Mouse (Mus musculus): ENCODE results near the gene Mtmr14. TPM values are rescaled to one million over a fixed set of nuclear protein-coding genes. Genes with fewer than 3 reads are reported as not detected.
A peak's percentile ranks its signal among the peaks of the same experiment; 100 is the strongest.

Gene Mtmr14
- polyA plus RNA-seq, 1 experiment from 2014 or later, result 49.2 TPM

DNA sequence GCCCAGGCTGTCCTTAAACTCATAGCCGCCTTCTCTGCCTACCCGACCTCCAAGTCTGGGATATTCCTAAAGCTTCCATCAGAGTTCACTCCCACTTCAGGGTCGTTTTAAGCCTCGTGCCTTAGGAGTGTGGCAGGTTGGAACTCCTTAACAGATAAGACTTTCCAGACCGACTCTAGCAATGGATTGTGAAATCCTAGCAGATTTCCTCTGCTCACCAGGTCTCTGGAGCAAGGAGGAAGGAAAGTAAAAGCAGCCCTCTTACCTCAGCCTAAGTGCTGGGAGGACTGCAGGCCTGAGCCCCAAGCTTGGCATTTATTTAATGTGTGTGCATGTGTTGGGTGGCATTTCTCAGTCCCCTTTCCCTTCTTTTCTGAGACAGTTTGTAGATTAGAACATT, 13.1 kb downstream of the Mtmr14 start:
- no peaks in the 10 kb centered on the region for H3K4me1 ChIP-seq
- H3K9me3 ChIP-seq (replicated peaks), result no peaks in the 10 kb centered on the region
- no peak overlapping the region for H3K27ac ChIP-seq (replicated peaks)
- H3K27me3 ChIP-seq (ENCODE audit: low read depth, poor library complexity, severe bottlenecking), result no peaks in the 10 kb centered on the region
- H3K36me3 ChIP-seq, result peaks cover 75% of the 10 kb centered on the region
- DNase-seq (ENCODE audit: low spot score), result no peak
- 90% methylated on average over 5 of the region's 5 CpGs for WGBS
- H3K4me3 ChIP-seq, result no peak overlapping the region

DNA sequence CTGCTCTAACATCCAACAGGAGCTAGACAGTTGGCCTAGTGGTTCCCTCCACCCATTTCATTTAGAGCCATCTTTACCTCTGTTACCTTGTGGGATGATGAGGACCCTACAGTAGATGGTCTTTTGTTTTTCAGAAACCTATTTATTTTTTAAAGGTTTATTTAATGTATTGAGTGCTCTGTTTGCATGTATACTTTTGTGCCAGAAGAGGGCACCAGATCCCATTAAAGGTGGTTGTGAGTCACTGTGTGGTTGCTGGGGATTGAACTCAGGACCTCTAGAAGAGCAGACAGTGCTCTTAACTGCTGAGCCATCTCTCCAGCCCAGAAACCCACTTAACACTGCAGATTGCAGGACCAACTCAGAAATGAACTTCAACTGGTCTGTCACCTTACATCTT, 14.3 kb downstream of the Mtmr14 start:
- no peak for DNase-seq (ENCODE audit: low spot score)
- no peaks in the 10 kb centered on the region for H3K27me3 ChIP-seq (ENCODE audit: low read depth, poor library complexity, severe bottlenecking)
- H3K27ac ChIP-seq (replicated peaks), result no peak overlapping the region
- no peak overlapping the region for H3K4me3 ChIP-seq
- H3K36me3 ChIP-seq, result peaks cover 82% of the 10 kb centered on the region
- no peaks in the 10 kb centered on the region for H3K4me1 ChIP-seq
- no peaks in the 10 kb centered on the region for H3K9me3 ChIP-seq (replicated peaks)

DNA sequence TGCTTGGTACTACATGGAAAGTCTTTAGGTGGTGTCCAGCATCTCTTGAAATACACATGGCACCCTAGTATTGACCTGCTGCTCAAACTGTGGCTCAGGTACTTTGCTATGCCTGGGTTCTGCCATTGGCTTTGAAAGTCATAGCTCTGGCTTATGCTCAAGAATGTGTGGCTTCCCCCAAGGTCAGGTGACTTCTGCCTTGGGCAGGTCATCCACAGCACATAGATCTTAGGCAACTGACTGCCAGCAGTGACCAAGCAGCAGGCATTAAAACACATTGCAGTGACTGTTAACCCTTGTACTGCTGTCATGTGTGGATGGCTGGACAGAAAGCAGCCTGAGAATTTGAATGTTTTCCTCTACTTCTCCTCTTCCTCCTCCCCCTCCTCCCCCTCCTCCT, 17.3 kb downstream of the Mtmr14 start:
- Histone ChIP-seq H3K27ac (replicated peaks) (no peak overlapping the region), H3K36me3 (peaks cover 96% of the 10 kb centered on the region)
- no peak for DNase-seq (ENCODE audit: low spot score)

DNA sequence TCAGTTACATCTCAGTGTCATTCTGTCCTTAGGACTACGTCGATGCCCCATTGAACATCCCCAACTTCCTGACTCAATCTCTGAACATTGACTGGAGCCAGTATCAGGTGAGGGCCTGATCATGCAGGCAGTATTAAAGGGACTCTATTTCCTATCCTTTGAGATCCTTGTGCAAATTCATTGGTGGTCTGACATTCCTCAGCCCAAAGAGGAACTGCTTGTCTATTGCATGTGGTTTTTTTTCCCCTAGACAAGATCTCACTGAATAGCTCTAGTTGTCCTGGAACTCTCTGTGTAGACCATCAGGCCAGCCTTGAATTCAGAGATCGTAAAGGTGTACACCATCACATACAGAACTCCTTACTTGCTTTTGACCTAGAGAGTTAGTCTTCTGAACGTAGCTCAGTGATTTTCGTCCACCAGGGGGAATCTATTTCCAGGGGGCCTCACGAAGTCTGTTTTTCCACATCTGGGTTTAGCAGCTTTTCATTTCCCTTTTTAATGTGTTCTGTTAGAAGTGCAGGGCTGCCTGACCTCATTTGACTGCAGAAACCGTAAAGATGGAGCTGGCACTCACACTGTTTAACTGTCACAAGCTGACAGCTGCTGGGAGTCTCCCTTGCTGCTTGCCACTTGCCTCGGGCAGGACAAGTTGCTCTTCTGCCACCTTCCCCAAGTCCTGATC, 23.7 kb downstream of the Mtmr14 start:
- DNase-seq (ENCODE audit: low spot score), result no peak
- H3K9me3 ChIP-seq (replicated peaks), result no peaks in the 10 kb centered on the region
- no peaks in the 10 kb centered on the region for H3K27me3 ChIP-seq (ENCODE audit: low read depth, poor library complexity, severe bottlenecking)
- no peak overlapping the region for H3K4me3 ChIP-seq
- no peaks in the 10 kb centered on the region for H3K4me1 ChIP-seq
- 90% methylated on average over 8 of the region's 8 CpGs for WGBS
- H3K27ac ChIP-seq (replicated peaks), result no peak overlapping the region
- peaks cover 97% of the 10 kb centered on the region for H3K36me3 ChIP-seq

More for the DNA sequence above, 17.3 kb downstream of the Mtmr14 start:
- no peaks in the 10 kb centered on the region for H3K27me3 ChIP-seq (ENCODE audit: low read depth, poor library complexity, severe bottlenecking)
- no peaks in the 10 kb centered on the region for H3K4me1 ChIP-seq
- H3K4me3 ChIP-seq, result no peak overlapping the region
- H3K9me3 ChIP-seq (replicated peaks), result no peaks in the 10 kb centered on the region

DNA sequence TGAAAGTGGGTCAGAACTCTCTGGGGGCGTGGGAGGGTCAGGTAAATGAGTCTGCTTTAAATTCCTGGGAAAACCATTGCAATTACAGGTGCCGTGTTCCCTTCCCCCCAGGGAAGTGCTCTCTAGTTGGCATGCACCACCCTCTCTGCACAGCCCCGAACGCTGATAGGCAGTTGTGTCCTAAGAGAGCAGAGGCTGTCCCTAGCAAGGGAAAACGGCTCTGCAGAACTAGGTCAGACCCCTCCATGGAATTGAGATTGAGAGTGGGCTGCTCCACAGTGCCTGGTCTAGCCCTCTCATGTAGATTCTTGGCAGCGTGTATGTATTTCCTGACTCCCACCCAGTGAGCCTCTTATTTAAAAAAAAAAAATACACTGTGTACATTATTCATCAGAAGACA, 25.9 kb downstream of the Mtmr14 start:
- Histone ChIP-seq H3K4me1 (no peaks in the 10 kb centered on the region), H3K4me3 (no peak overlapping the region), H3K9me3 (replicated peaks) (no peaks in the 10 kb centered on the region), H3K27me3 (ENCODE audit: low read depth, poor library complexity, severe bottlenecking) (no peaks in the 10 kb centered on the region), H3K36me3 (peaks cover 99% of the 10 kb centered on the region), H3K27ac (replicated peaks) (no peak overlapping the region)
- WGBS, result 90% methylated on average over 6 of the region's 6 CpGs
- DNase-seq (ENCODE audit: low spot score), result no peak

DNA sequence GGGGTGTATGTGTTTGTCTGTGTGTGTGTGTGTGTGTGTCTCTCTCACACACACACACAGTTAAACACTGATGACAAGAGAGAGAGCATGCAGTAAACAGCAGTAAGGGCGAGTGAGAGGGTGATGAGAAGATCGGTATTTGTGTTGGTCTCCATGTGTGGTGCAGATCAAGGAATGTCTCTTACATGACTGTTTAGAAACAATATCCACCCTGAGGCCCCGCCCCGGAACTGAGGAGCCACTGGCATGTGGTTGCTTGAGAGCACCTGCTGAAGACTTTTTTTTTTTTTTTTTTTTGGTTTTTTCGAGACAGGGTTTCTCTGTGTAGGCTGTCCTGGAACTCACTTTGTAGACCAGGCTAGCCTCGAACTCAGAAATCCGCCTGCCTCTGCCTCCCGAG, 26.8 kb downstream of the Mtmr14 start:
- Histone ChIP-seq H3K36me3 (peaks cover 99% of the 10 kb centered on the region), H3K4me3 (no peak overlapping the region), H3K27ac (replicated peaks) (no peak overlapping the region), H3K4me1 (no peaks in the 10 kb centered on the region), H3K9me3 (replicated peaks) (no peaks in the 10 kb centered on the region), H3K27me3 (ENCODE audit: low read depth, poor library complexity, severe bottlenecking) (no peaks in the 10 kb centered on the region)
- no peak for DNase-seq (ENCODE audit: low spot score)
- 90% methylated on average over 8 of the region's 8 CpGs for whole genome bisulfite sequencing

DNA sequence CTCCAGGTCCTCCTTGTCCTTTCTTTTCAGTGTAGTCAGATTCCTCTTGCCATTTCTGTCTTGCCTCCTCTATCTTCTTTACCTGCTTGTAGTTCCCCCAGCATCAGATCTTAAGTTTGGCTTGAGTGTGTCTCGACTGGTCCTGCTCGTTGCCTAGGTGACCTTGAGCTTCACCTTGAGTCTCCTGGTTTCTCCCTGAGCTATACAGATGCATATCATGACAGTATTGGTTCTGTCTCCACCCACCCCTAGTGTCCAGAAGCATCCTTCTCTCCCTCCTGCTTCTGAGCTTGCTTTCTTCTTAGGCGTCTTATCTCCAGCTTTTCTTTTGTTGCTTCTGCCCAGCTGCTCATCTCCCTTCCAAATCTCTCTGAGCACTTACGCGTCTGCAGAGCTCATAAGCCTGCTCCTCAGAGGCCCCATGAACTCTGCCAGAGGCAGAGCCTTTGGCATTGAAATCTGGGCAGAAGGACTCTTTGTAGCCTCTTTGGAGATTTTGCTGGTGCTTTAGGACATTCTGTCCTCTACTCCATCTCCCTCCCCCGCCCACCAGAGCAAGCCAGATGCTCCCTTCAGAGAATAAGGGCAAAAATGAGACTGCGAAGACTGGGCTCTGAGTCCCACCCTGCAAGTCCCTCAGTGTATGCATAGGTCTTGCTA, 29.5 kb downstream of the Mtmr14 start:
- no peak for DNase-seq (ENCODE audit: low spot score)

DNA sequence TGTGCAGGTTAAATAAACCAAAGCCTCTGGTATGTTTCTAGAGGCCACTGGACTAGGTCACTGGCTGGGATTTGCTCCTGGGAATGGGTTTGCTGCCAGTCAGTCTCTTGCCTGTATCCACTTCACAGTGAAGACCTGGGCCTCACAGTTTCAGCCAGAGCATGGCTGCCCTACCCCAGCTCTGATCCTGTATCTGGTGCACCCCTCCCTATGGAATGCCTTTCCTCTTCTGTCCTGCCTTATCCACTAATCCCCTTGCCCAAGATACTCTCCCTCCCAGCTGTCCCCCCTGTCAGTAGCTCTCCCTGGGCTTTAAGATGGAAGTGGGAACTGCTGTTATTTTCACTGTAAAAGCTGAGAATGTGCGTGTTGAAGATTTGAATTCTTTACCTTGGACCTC, 30.3 kb downstream of the Mtmr14 start:
- Histone ChIP-seq H3K36me3 (peaks cover 99% of the 10 kb centered on the region), H3K27me3 (ENCODE audit: low read depth, poor library complexity, severe bottlenecking) (no peaks in the 10 kb centered on the region), H3K4me1 (no peaks in the 10 kb centered on the region), H3K27ac (replicated peaks) (no peak overlapping the region), H3K4me3 (no peak overlapping the region), H3K9me3 (replicated peaks) (no peaks in the 10 kb centered on the region)
- DNase-seq (ENCODE audit: low spot score), result no peak
- 93% methylated on average over 1 of the region's 1 CpGs for WGBS

More for the DNA sequence above, 29.5 kb downstream of the Mtmr14 start:
- Histone ChIP-seq H3K4me3 (no peak overlapping the region), H3K27ac (replicated peaks) (no peak overlapping the region), H3K9me3 (replicated peaks) (no peaks in the 10 kb centered on the region), H3K4me1 (no peaks in the 10 kb centered on the region), H3K27me3 (ENCODE audit: low read depth, poor library complexity, severe bottlenecking) (no peaks in the 10 kb centered on the region), H3K36me3 (peaks cover 99% of the 10 kb centered on the region)
- 89% methylated on average over 7 of the region's 7 CpGs for WGBS

DNA sequence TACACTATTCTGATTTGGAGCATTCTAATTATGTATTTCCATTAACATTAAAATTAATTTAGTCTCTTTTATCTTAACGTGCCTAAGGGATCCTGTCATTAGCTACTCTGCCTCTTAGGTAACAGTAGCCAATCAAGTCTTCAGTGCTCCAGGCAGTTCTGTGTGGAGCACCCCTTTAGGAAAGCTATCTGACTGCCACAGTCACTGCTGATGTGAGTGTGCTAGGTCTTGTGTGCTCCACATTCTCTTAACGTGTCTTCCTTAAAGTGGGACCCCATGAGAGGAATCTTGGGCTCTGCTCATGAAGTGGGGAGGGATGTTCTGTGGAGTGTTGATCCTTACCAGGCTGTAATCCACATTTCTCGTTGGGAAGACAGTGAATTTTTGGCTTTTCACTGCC, 34.7 kb downstream of the Mtmr14 start:
- Histone ChIP-seq H3K36me3 (peaks cover 93% of the 10 kb centered on the region), H3K27ac (replicated peaks) (no peak overlapping the region), H3K4me1 (no peaks in the 10 kb centered on the region), H3K4me3 (no peak overlapping the region), H3K9me3 (replicated peaks) (no peaks in the 10 kb centered on the region), H3K27me3 (ENCODE audit: low read depth, poor library complexity, severe bottlenecking) (no peaks in the 10 kb centered on the region)
- no peak for DNase-seq (ENCODE audit: low spot score)
- WGBS, result 83% methylated on average over 3 of the region's 3 CpGs

DNA sequence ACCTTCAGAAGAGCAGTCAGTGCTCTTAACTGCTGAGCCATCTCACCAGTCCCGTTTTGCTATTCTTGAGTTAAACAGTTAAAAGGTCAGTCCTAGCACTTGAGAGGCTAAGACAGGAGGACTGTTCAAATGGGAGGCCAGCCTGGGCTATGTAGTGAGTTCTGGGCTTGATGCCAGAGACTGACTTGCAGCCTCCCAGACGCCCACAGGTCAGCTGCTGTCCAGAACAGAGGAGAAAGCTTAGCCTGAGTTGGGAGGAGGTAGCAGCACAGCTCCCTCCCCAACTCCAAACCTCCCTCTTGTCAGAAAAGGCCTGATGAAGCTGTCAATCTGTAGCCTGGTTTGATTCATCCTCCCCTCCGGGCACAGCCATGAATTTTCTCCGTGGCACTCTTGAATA, 39.2 kb downstream of the Mtmr14 start:
- no peak overlapping the region for H3K27ac ChIP-seq (replicated peaks)
- H3K4me1 ChIP-seq, result peaks cover 3% of the 10 kb centered on the region
- H3K4me3 ChIP-seq, result no peak overlapping the region
- H3K36me3 ChIP-seq, result peaks cover 69% of the 10 kb centered on the region
- 77% methylated on average over 4 of the region's 4 CpGs for WGBS
- H3K27me3 ChIP-seq (ENCODE audit: low read depth, poor library complexity, severe bottlenecking), result peaks cover 14% of the 10 kb centered on the region
- no peak for DNase-seq (ENCODE audit: low spot score)
- H3K9me3 ChIP-seq (replicated peaks), result no peaks in the 10 kb centered on the region

DNA sequence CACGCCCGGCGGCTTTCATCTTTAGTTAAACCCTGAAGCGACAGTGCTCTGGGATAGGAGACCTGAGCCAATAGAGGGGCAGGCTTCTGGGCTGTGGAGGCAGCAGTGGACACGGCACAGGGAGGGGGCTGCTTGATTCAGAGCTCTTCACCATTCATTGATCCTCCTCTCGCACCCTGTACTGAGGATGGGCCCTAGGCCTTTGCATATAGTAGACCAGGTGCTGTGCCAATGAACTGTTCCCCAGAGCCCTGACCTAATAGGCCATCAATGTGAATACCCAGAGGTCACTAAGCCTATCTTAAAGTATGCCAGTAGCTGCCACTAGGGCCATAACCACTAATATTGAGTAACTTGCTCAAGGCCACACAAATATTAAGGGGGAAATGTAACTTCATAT, 44.0 kb downstream of the Mtmr14 start:
- no peak overlapping the region for H3K4me3 ChIP-seq
- no peaks in the 10 kb centered on the region for H3K9me3 ChIP-seq (replicated peaks)
- no peak overlapping the region for H3K27ac ChIP-seq (replicated peaks)
- no peak for DNase-seq (ENCODE audit: low spot score)
- H3K27me3 ChIP-seq (ENCODE audit: low read depth, poor library complexity, severe bottlenecking), result peaks cover 57% of the 10 kb centered on the region
- 58% methylated on average over 6 of the region's 6 CpGs for WGBS
- peaks cover 26% of the 10 kb centered on the region for H3K36me3 ChIP-seq
- H3K4me1 ChIP-seq, result peaks cover 30% of the 10 kb centered on the region

DNA sequence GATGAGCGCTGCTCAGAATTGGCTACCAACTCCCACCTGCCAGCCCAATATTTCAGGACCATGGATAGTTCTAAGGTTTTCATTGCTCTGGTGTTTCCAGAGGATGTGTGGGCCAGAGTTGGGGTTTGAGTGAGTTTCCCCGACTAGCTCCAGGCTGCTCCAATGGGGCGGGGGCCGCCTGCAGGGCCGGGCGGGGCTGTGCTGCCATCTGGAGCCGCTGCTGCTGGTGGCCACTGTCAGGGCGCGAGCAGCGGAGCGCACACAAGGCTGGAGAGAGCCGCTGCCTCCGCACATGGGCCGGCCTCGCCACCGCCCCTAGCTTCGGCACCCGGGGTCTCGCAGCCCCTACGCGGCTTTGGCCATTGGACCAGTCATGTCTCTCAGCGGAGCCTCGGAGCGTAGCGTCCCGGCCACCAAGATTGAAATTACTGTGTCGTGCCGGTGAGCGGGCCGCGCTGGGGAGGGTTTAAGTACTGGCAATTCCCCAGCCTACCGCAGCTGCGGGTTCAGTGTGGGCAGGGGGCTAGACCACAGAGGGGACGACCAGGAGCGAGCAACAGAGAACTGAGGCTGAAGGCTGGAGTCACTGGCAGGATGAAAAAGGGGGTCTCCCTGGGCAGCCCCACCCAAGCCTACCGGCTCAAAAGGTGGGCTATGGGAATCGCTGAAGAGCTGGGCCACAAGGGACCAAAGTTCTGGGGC, 44.6 kb downstream of the Mtmr14 start, which contains the start of gene Cpne9:
Gene Cpne9, plus strand, starts transcription at position 207 of the 702 bp plus-strand sequence.
- peak; percentile 64 for DNase-seq (ENCODE audit: low spot score)
- 2% methylated on average over 37 of the region's 37 CpGs for WGBS
- H3K4me1 ChIP-seq, result peaks cover 30% of the 10 kb centered on the region
- no peak within 1 kb of the TSS for H3K27ac ChIP-seq (replicated peaks)
- H3K4me3 ChIP-seq, result peak within 1 kb of the TSS; percentile 45
- peaks cover 57% of the 10 kb centered on the region for H3K27me3 ChIP-seq (ENCODE audit: low read depth, poor library complexity, severe bottlenecking)
- peaks cover 22% of the 10 kb centered on the region for H3K36me3 ChIP-seq
- H3K9me3 ChIP-seq (replicated peaks), result no peaks in the 10 kb centered on the region

DNA sequence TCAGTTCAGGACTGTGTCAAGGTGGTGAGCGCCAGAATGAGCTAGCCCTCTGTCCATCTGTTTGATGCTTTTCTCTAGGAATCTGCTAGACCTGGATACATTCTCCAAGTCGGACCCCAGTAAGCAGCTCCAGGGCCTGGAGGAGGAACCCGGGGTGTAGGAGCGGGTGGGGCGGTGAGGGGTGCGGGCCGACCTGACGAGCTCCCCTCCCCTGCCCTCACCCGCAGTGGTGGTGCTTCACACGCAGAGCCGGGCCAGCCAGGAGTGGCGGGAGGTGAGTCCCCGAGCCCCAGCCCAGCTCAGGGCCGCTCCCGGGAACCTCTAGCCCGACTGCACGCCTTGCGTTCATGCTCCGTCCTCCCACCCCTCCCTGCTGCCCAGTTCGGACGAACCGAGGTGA, 45.3 kb downstream of the Mtmr14 start:
- 1% methylated on average over 22 of the region's 22 CpGs for WGBS
- Histone ChIP-seq H3K36me3 (peaks cover 15% of the 10 kb centered on the region), H3K4me1 (peaks cover 30% of the 10 kb centered on the region), H3K27ac (replicated peaks) (no peak overlapping the region), H3K9me3 (replicated peaks) (no peaks in the 10 kb centered on the region), H3K27me3 (ENCODE audit: low read depth, poor library complexity, severe bottlenecking) (peaks cover 57% of the 10 kb centered on the region), H3K4me3 (peak overlapping the region; percentile 45)
- no peak for DNase-seq (ENCODE audit: low spot score)

Data from midbrain, embryonic 10.5 days (tissue).